Mouse (Mus musculus): ENCODE results near the gene Peak1. TPM values are rescaled to one million over a fixed set of nuclear protein-coding genes. Genes with fewer than 3 reads are reported as not detected.
A peak's percentile ranks its signal among the peaks of the same experiment; 100 is the strongest.

Peak1 gene
- total and polyA plus RNA-seq, 3 experiments, result 10.4 to 37.8 (median 37.5) TPM

- intact Hi-C loops (cut with DNase I), result loop anchor here (5.0 kb wide), 1 partner anchor 199 kb away; the partner anchor contains the start of genes Hmg20a and Peak1
- Histone ChIP-seq H3K9ac (ENCODE audit: low read depth, low read length) (no peak overlapping the region), H3K27me3 (ENCODE audit: control insufficient read depth, insufficient read depth, low read length) (no peaks in the 10 kb centered on the region), H3K79me2 (replicated peaks; ENCODE audit: control insufficient read depth, insufficient read depth, low read length) (no peaks in the 10 kb centered on the region; the same call in none of the 2 replicates), H3K4me1 (ENCODE audit: control insufficient read depth, insufficient read depth, low read length) (peaks cover 13% of the 10 kb centered on the region), H3K36me3 (ENCODE audit: control insufficient read depth, insufficient read depth, low read length) (peaks cover 8% of the 10 kb centered on the region), H3K4me3 (no peak overlapping the region), H3K27ac (no peak overlapping the region)
- WGBS, result 72% methylated on average over 2 of the region's 2 CpGs
- DNase-seq, result no peak
- TF ChIP-seq CTCF (IDR thresholded peaks at IDR 0.05) (no peak), EP300 (IDR thresholded peaks at IDR 0.05; ENCODE audit: insufficient read depth, low read depth, low read length) (no peak), POLR2A (IDR thresholded peaks at IDR 0.05; ENCODE audit: insufficient read depth, low read depth, low read length) (no peak)
These were observed 199.8 kb downstream of the Peak1 start for GRCm38 (mm10) chr9:56218043-56218442.

GRCm38 (mm10) chr9:56217386-56217785 is 200.5 kb downstream of the Peak1 start:
- H3K4me1 ChIP-seq (ENCODE audit: control insufficient read depth, insufficient read depth, low read length), result peaks cover 13% of the 10 kb centered on the region
- peaks cover 8% of the 10 kb centered on the region for H3K36me3 ChIP-seq (ENCODE audit: control insufficient read depth, insufficient read depth, low read length)
- no peak overlapping the region for H3K9ac ChIP-seq (ENCODE audit: low read depth, low read length)
- DNase-seq, result no peak
- H3K27me3 ChIP-seq (ENCODE audit: control insufficient read depth, insufficient read depth, low read length), result no peaks in the 10 kb centered on the region
- intact Hi-C loops (cut with DNase I), result loop anchor here (2.0 to 5.0 kb wide), 2 partner anchors 41 to 200 kb away; partner anchors contain the start of genes Hmg20a and Peak1
- TF ChIP-seq POLR2A (IDR thresholded peaks at IDR 0.05; ENCODE audit: insufficient read depth, low read depth, low read length) (no peak), EP300 (IDR thresholded peaks at IDR 0.05; ENCODE audit: insufficient read depth, low read depth, low read length) (no peak), CTCF (IDR thresholded peaks at IDR 0.05) (no peak)
- H3K27ac ChIP-seq, result no peak overlapping the region
- no peaks in the 10 kb centered on the region; the same call in none of the 2 replicates for H3K79me2 ChIP-seq (replicated peaks; ENCODE audit: control insufficient read depth, insufficient read depth, low read length)
- no peak overlapping the region for H3K4me3 ChIP-seq
- 48% methylated on average over 1 of the region's 1 CpGs for WGBS

DNA sequence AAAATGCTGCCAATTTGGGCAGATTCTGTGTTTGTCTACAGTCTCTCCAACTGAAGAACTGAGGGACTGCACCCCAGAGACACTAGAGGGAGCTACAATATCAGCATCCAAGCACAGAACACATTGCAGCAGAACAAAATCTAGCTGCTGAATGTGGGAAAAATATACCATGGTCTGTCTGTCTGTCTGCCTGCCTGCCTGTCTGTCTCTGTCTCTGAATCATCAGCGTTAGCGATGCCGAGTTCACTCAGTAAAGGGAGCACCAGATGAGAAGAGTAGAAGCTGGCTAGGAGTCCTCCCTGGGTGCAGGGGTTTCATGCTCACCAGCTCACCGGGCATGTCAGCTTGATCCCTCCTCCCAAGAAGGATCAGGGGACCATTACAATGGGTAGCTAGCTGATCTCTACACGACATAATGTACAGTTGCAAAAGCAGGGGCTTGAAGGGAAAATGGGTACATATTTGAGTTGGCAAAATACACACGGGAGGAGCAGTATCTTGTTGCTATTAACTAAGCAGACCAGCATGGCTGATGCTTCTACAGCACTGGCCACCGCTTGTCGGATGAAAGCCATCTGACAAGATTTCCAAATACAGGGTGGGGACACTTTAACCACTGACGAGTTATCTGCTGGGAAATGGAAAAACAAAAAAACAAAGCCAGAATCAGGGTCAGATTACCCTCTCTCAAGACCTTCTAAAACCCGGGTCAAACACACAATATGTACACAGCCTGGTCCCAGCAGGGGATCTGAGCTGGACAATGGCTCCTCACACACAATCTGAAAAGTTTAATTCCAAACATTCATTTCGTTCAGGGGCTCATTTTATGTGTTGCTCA is 204.2 kb downstream of the Peak1 start:
- no peak overlapping the region for H3K9ac ChIP-seq (ENCODE audit: low read depth, low read length)
- H3K27ac ChIP-seq, result peak overlapping the region; percentile 44
- peaks cover 8% of the 10 kb centered on the region for H3K36me3 ChIP-seq (ENCODE audit: control insufficient read depth, insufficient read depth, low read length)
- intact Hi-C loops (cut with DNase I), result loop anchor here (1.0 to 5.0 kb wide), 3 partner anchors 293 to 424 kb away; no protein-coding TSS in a partner anchor
- H3K27me3 ChIP-seq (ENCODE audit: control insufficient read depth, insufficient read depth, low read length), result no peaks in the 10 kb centered on the region
- no peaks in the 10 kb centered on the region; the same call in 1 of the 2 replicates for H3K79me2 ChIP-seq (replicated peaks; ENCODE audit: control insufficient read depth, insufficient read depth, low read length)
- peak; percentile 49 to 61 for DNase-seq
- H3K4me3 ChIP-seq, result no peak overlapping the region
- peaks cover 12% of the 10 kb centered on the region for H3K4me1 ChIP-seq (ENCODE audit: control insufficient read depth, insufficient read depth, low read length)
- 32% methylated on average over 11 of the region's 11 CpGs for WGBS
- peak; percentile 96 for TF ChIP-seq CTCF (IDR thresholded peaks at IDR 0.05)
- TF ChIP-seq EP300 (IDR thresholded peaks at IDR 0.05; ENCODE audit: insufficient read depth, low read depth, low read length), result no peak
- no peak for TF ChIP-seq POLR2A (IDR thresholded peaks at IDR 0.05; ENCODE audit: insufficient read depth, low read depth, low read length)

DNA sequence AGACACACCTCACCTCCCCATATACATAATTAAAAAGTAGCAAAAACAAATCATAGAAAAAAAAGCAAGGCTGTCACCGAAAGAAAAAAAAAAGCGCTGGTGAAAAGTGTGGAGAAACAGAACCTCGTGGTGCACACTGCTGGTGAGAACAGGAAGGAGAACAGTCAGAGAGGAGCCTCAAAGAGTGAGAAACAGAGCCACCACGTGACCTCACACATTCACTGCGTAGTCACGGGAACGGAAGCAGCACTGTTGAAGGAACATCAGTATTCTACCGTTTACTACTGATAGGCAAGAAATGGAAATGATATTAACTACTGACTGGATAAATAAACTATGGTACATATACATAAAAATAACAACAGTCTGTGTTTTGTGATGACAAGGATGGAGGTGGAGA is 209.1 kb downstream of the Peak1 start:
- H3K9ac ChIP-seq (ENCODE audit: low read depth, low read length), result no peak overlapping the region
- peaks cover 3% of the 10 kb centered on the region for H3K4me1 ChIP-seq (ENCODE audit: control insufficient read depth, insufficient read depth, low read length)
- no peak for TF ChIP-seq EP300 (IDR thresholded peaks at IDR 0.05; ENCODE audit: insufficient read depth, low read depth, low read length)
- no peak for TF ChIP-seq CTCF (IDR thresholded peaks at IDR 0.05)
- TF ChIP-seq POLR2A (IDR thresholded peaks at IDR 0.05; ENCODE audit: insufficient read depth, low read depth, low read length), result no peak
- H3K27me3 ChIP-seq (ENCODE audit: control insufficient read depth, insufficient read depth, low read length), result no peaks in the 10 kb centered on the region
- DNase-seq, result no peak
- WGBS, result 79% methylated on average over 8 of the region's 8 CpGs
- H3K4me3 ChIP-seq, result no peak overlapping the region
- no peak overlapping the region for H3K27ac ChIP-seq
- H3K79me2 ChIP-seq (replicated peaks; ENCODE audit: control insufficient read depth, insufficient read depth, low read length), result no peaks in the 10 kb centered on the region
- intact Hi-C loops (cut with DNase I), result no loop called here
- H3K36me3 ChIP-seq (ENCODE audit: control insufficient read depth, insufficient read depth, low read length), result no peaks in the 10 kb centered on the region

DNA sequence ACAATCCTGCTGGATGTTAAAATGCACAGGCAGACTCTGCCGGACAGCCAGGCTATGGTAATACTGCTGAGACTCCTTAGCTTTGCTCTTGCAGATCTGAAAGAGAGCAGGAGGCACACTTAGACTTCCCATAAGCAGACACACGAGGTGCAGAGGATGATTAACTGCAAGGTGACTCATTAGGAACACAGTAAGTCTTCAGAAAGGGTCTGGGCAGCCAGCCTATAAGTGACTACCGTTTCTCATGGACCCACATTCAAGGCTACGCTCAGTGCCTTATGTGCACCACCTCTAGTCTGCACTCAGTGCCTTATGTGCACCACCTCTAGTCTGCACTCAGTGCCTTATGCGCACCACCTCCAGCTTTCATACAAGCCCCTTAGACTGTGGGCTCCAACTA is 210.4 kb downstream of the Peak1 start:
- TF ChIP-seq POLR2A (IDR thresholded peaks at IDR 0.05; ENCODE audit: insufficient read depth, low read depth, low read length) (no peak), CTCF (IDR thresholded peaks at IDR 0.05) (no peak), EP300 (IDR thresholded peaks at IDR 0.05; ENCODE audit: insufficient read depth, low read depth, low read length) (no peak)
- H3K9ac ChIP-seq (ENCODE audit: low read depth, low read length), result no peak overlapping the region
- no peaks in the 10 kb centered on the region for H3K4me1 ChIP-seq (ENCODE audit: control insufficient read depth, insufficient read depth, low read length)
- no peak overlapping the region for H3K27ac ChIP-seq
- H3K79me2 ChIP-seq (replicated peaks; ENCODE audit: control insufficient read depth, insufficient read depth, low read length), result no peaks in the 10 kb centered on the region
- no peak overlapping the region for H3K4me3 ChIP-seq
- WGBS, result 75% methylated on average over 5 of the region's 5 CpGs
- H3K27me3 ChIP-seq (ENCODE audit: control insufficient read depth, insufficient read depth, low read length), result no peaks in the 10 kb centered on the region
- intact Hi-C loops (cut with DNase I), result no loop called here
- DNase-seq, result no peak
- no peaks in the 10 kb centered on the region for H3K36me3 ChIP-seq (ENCODE audit: control insufficient read depth, insufficient read depth, low read length)

DNA sequence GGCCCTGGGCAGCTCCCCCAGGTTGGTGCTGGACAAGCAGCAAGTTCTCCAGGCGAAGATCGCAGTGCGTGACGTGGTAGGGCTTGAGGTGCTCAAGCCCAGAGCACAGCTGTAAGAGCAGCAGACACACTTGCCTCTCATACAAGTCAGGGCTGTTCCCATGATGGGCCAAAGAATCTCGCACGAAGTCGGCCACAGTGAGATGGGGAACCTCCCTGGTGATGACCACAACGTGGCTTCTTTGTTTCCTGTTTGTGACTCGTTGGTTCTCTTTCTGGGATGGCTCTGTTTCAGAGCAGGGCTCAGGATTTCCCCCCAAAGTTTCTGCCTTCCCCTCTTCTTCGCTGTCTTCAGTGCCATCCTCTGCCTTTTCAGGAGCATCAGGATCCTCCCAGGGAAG is 210.8 kb downstream of the Peak1 start:
- H3K9ac ChIP-seq (ENCODE audit: low read depth, low read length), result no peak overlapping the region
- no peak overlapping the region for H3K27ac ChIP-seq
- H3K4me1 ChIP-seq (ENCODE audit: control insufficient read depth, insufficient read depth, low read length), result no peaks in the 10 kb centered on the region
- H3K36me3 ChIP-seq (ENCODE audit: control insufficient read depth, insufficient read depth, low read length), result no peaks in the 10 kb centered on the region
- peak in 1 of 2 experiments; percentile 21 for DNase-seq
- TF ChIP-seq POLR2A (IDR thresholded peaks at IDR 0.05; ENCODE audit: insufficient read depth, low read depth, low read length) (no peak), CTCF (IDR thresholded peaks at IDR 0.05) (no peak), EP300 (IDR thresholded peaks at IDR 0.05; ENCODE audit: insufficient read depth, low read depth, low read length) (no peak)
- WGBS, result 82% methylated on average over 10 of the region's 10 CpGs
- no peak overlapping the region for H3K4me3 ChIP-seq
- intact Hi-C loops (cut with DNase I), result no loop called here
- no peaks in the 10 kb centered on the region for H3K79me2 ChIP-seq (replicated peaks; ENCODE audit: control insufficient read depth, insufficient read depth, low read length)
- H3K27me3 ChIP-seq (ENCODE audit: control insufficient read depth, insufficient read depth, low read length), result no peaks in the 10 kb centered on the region
